Mouse (Mus musculus) hematopoietic stem cell, adult 5-6 weeks (primary cell): ENCODE measurements around the gene Tmppe. TPM values are rescaled to one million over a fixed set of nuclear protein-coding genes. Genes with fewer than 3 reads are reported as not detected.

Source experiments
- ATAC-seq, 2 experiments: fragments of 125-278 bp in 1 of 2; replicated peaks in 1 of 2; 2 replicates each; pipeline ENCODE4 v1.8.0; 2016 to 2017; ENCODE audit warnings: inconsistent platforms in 2 of 2, mild to moderate bottlenecking in 2 of 2, moderate number of reproducible peaks in 2 of 2, low read depth in 1 of 2, moderate TSS enrichment in 1 of 2; ENCODE audit not compliant: low FRiP score in 2 of 2, poor library complexity in 2 of 2, severe bottlenecking in 2 of 2, insufficient read depth in 1 of 2, low TSS enrichment in 1 of 2
- total RNA-seq: library from RNA; stranded (forward); fragments of 172-1452, 232-1000 nt; gene quantifications from 2 replicates; pipeline ENCODE4 v1.2.3, GENCODE M21; 2017

Gene Tmppe
- total RNA-seq, 1 experiment from 2014 or later = 6.9 TPM

- no peak for ATAC-seq
Observed at GRCm38 (mm10) chr9:114421797-114422196, 20.9 kb downstream of the Tmppe start.

GRCm38 (mm10) chr9:114425576-114425975 lies 24.7 kb downstream of the Tmppe start:
- no peak for ATAC-seq

- no peak for ATAC-seq
Observed at GRCm38 (mm10) chr9:114426201-114426600, 25.3 kb downstream of the Tmppe start.

GRCm38 (mm10) chr9:114427425-114427824 lies 26.5 kb downstream of the Tmppe start:
- 0 out of 4 replicates have a peak, but pooled peaks of 1 of the 2 experiments have one; percentile 4 for ATAC-seq

GRCm38 (mm10) chr9:114428103-114428834 lies 27.4 kb downstream of the Tmppe start:
- ATAC-seq = no peak

GRCm38 (mm10) chr9:114435668-114436067 lies 34.8 kb downstream of the Tmppe start:
- no peak for ATAC-seq

- ATAC-seq = no peak
Observed at GRCm38 (mm10) chr9:114440548-114440947, 39.6 kb downstream of the Tmppe start.

GRCm38 (mm10) chr9:114442225-114442624 lies 41.3 kb downstream of the Tmppe start:
- no peak for ATAC-seq

DNA sequence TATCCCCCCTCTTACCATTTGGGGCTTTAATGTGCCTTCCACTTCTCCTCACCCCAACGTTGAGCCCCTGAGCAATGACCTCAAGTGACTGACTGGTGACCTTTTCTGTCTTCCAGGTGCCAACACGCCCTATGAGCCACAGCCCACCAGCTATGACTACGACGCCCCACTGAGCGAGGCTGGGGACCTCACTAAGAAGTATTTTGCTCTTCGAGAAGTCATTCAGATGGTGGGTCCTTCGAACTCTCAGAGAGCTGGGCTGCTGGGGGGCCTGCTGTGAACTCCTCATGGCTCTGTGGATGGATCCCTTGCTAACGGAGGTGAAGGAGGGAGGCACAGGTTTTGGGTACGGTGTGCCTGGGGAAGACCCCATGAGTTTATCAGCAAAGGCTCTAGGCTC lies 42.0 kb downstream of the Tmppe start:
- ATAC-seq = no peak

GRCm38 (mm10) chr9:114443351-114443750 lies 42.4 kb downstream of the Tmppe start:
- no peak for ATAC-seq

GRCm38 (mm10) chr9:114446887-114447286 lies 46.0 kb downstream of the Tmppe start:
- ATAC-seq = no peak

DNA sequence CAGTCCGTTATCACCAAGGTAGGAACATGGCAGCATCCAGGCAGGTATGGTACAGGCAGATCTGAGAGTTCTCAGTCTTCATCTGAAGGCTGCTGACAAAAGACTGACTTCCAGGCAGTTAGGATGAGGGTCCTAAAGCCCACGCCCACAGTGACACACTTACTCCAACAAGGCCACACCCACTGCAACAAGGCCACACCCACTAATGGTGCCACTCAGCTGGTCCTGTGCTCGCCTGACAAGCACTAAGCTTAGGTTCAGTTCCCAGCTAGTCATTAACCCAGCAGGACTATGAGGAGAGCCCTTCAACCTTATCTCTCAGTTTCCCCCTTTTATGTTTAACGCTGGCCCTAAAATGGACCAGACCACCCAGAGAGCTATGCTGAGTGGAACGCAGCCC lies 47.8 kb downstream of the Tmppe start:
- ATAC-seq = no peak

DNA sequence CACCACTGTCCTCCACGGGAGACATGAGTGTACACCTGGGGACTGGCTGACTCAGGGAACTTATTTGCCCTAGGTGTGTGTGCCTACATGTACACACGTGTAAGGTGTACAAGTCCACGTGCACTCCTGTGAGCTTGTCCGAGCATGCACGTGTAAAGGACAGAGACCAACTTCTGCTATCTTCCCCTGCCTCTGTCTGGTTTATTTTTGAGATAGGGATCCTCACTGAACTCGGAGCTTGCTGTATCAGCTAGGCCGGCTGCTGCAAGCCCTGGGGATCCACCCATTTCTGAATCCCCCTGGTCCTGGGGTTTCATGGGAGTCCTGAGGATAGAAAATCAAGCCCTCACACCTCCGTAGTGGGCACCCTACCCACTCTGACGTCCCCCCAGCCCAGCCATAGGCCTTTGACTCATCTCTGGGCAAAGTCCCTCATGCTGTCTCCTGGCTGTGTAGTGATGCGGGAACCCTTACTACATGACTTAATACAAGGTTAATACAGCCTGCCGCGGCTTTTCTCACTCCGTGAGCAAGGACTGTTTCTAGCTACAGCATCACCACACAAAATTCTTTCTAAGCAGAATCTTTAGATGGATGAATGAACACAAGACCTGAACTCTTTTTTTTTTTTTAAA lies 48.3 kb downstream of the Tmppe start:
- no peak for ATAC-seq

DNA sequence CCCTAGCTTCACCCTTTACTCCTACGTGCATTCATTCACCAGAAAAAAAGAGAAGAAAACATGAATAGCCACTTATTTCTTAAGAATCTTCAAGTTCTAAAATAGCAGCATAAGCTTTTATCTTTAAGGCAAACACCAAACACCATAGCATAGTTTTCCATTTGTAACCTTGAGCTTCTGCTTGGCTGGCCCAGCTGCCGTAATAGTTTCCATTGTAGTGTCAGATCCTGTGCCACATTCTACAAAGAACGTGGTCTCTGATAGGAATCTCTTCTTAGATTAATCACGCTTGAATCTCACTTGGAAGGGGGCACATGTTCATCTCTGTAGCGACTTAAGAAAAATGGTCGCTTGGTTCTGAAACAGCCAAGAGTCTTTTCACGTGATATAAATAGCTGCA lies 50.7 kb downstream of the Tmppe start:
- ATAC-seq = no peak

GRCm38 (mm10) chr9:114452418-114452817 lies 51.5 kb downstream of the Tmppe start:
- ATAC-seq = no peak

- no peak for ATAC-seq
Observed at GRCm38 (mm10) chr9:114455420-114455819, 54.5 kb downstream of the Tmppe start.
